Mouse (Mus musculus) cerebellum, postnatal 14 days (tissue): ENCODE measurements around the gene Ubtd2.

Source experiments
- DNase-seq, 2 experiments: peaks; one replicate each; pipeline ENCODE4 v3.0.0; 2021; ENCODE audit warnings: mixed read lengths in 2 of 2

The Ubtd2 gene

GRCm38 (mm10) chr11:32521246-32521645, 66.1 kb downstream of the Ubtd2 start:
- DNase-seq = peak; percentile 27 to 50

- no peak for DNase-seq
These were observed 69.2 kb downstream of the Ubtd2 start for GRCm38 (mm10) chr11:32524122-32524920.

GRCm38 (mm10) chr11:32527006-32527405, 71.8 kb downstream of the Ubtd2 start:
- DNase-seq = no peak

- no peak for DNase-seq
These were observed 75.0 kb downstream of the Ubtd2 start for GRCm38 (mm10) chr11:32530151-32530550.

GRCm38 (mm10) chr11:32531871-32532764, 76.9 kb downstream of the Ubtd2 start, which contains the start of gene Efcab9:
Gene Efcab9, minus strand, starts transcription at chr11:32532081.
- DNase-seq = no peak

- DNase-seq = peak; percentile 78 to 87
These were observed 77.8 kb downstream of the Ubtd2 start, which contains the start of gene Stk10 for GRCm38 (mm10) chr11:32532765-32533481. Gene Stk10, plus strand, starts transcription at chr11:32533305.

GRCm38 (mm10) chr11:32533482-32534261, 78.5 kb downstream of the Ubtd2 start:
- peak in 1 of 2 experiments; percentile 34 for DNase-seq

- DNase-seq = no peak
These were observed 79.4 kb downstream of the Ubtd2 start for GRCm38 (mm10) chr11:32534453-32535075.

- no peak for DNase-seq
These were observed 80.5 kb downstream of the Ubtd2 start for GRCm38 (mm10) chr11:32535646-32536045.

- DNase-seq = no peak
These were observed 81.8 kb downstream of the Ubtd2 start for GRCm38 (mm10) chr11:32536954-32537353.

GRCm38 (mm10) chr11:32538435-32538834, 83.3 kb downstream of the Ubtd2 start:
- no peak for DNase-seq

GRCm38 (mm10) chr11:32538846-32539245, 83.7 kb downstream of the Ubtd2 start:
- no peak for DNase-seq

GRCm38 (mm10) chr11:32539717-32540116, 84.5 kb downstream of the Ubtd2 start:
- DNase-seq = no peak

GRCm38 (mm10) chr11:32540463-32540862, 85.3 kb downstream of the Ubtd2 start:
- peak in 1 of 2 experiments; percentile 2 for DNase-seq

- no peak for DNase-seq
These were observed 87.0 kb downstream of the Ubtd2 start for GRCm38 (mm10) chr11:32542181-32542580.

GRCm38 (mm10) chr11:32542687-32543411, 87.7 kb downstream of the Ubtd2 start:
- peak in 1 of 2 experiments; percentile 4 for DNase-seq

GRCm38 (mm10) chr11:32544041-32544440, 88.9 kb downstream of the Ubtd2 start:
- peak in 1 of 2 experiments; percentile 11 for DNase-seq

GRCm38 (mm10) chr11:32544497-32544896, 89.3 kb downstream of the Ubtd2 start:
- DNase-seq = peak in 1 of 2 experiments; percentile 20

- DNase-seq = peak in 1 of 2 experiments; percentile 26
These were observed 90.4 kb downstream of the Ubtd2 start for GRCm38 (mm10) chr11:32545605-32546004.

- peak; percentile 75 to 89 for DNase-seq
These were observed 91.3 kb downstream of the Ubtd2 start for GRCm38 (mm10) chr11:32546483-32546882.
